Mouse (Mus musculus): ENCODE data around the gene Ccdc183. TPM values are rescaled to one million over a fixed set of nuclear protein-coding genes. Genes with fewer than 3 reads are reported as not detected.

Gene Ccdc183
- polyA plus RNA-seq, 2 experiments, result 0.08 TPM; not detected in 1

- Histone ChIP-seq H3K4me2 (ENCODE audit: low read depth) (no peak overlapping the region), H3K36me3 (replicated peaks; ENCODE audit: control insufficient read depth, insufficient read depth, low read depth) (peaks cover 7% of the 10 kb centered on the region), H3K9me3 (ENCODE audit: control insufficient read depth, low read length) (no peaks in the 10 kb centered on the region), H3K9ac (replicated peaks) (no peak overlapping the region), H3K4me1 (replicated peaks; ENCODE audit: control insufficient read depth in 2 of 2, insufficient read depth in 2 of 2, low read length in 1 of 2) (0 out of 4 replicates have a peak, but pooled peaks cover 0 to 2% of the 10 kb centered on the region in 2 experiments), H3K27me3 (ENCODE audit: control insufficient read depth, insufficient read depth, low read length) (peaks cover 5% of the 10 kb centered on the region), H3K4me3 (ENCODE audit: insufficient read depth in 1 of 2, low read depth in 2 of 2, low read length in 2 of 2) (no peak overlapping the region), H3K27ac (no peak overlapping the region)
- WGBS (ENCODE audit: insufficient replicate concordance), result 70% methylated on average over 3 of the region's 3 CpGs
- DNase-seq (ENCODE audit: low read depth in 3 of 3, low spot score in 3 of 3) (no peak), ATAC-seq (ENCODE audit: insufficient read depth) (no peak)
- TF ChIP-seq CTCF (IDR thresholded peaks at IDR 0.05; ENCODE audit: low read depth) (no peak), EP300 (IDR thresholded peaks at IDR 0.05; ENCODE audit: low read depth) (no peak)
Measured at GRCm38 (mm10) chr2:25585601-25586000, 31.9 kb downstream of the Ccdc183 start.

DNA sequence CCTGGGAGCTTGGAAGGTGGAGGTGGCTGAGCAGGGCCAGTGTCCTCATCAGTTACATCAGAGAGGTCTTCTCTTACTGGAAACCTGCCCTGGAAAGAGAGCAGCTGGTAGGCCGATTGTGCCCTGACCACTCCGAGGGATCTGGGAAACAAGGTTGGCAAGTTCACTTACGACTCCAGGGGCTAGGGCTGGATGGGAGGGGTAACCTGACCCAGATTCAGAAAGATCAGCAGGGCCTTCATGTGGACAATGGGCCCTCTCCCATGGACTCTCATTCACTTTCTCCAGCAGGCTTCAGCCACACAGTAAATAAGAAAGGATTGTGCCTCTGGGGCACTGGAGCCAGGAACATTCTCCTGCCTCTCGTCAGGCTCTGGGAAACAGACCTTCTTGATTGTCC lies 32.6 kb downstream of the Ccdc183 start:
- no peak for TF ChIP-seq EP300 (IDR thresholded peaks at IDR 0.05; ENCODE audit: low read depth)
- no peak for TF ChIP-seq CTCF (IDR thresholded peaks at IDR 0.05; ENCODE audit: low read depth)
- Histone ChIP-seq H3K27ac (no peak overlapping the region), H3K4me1 (replicated peaks; ENCODE audit: control insufficient read depth in 2 of 2, insufficient read depth in 2 of 2, low read length in 1 of 2) (0 out of 4 replicates have a peak, but pooled peaks cover 0 to 2% of the 10 kb centered on the region in 2 experiments), H3K36me3 (replicated peaks; ENCODE audit: control insufficient read depth, insufficient read depth, low read depth) (peaks cover 7% of the 10 kb centered on the region), H3K9me3 (ENCODE audit: control insufficient read depth, low read length) (no peaks in the 10 kb centered on the region), H3K27me3 (ENCODE audit: control insufficient read depth, insufficient read depth, low read length) (peaks cover 13% of the 10 kb centered on the region), H3K4me3 (ENCODE audit: insufficient read depth in 1 of 2, low read depth in 2 of 2, low read length in 2 of 2) (no peak overlapping the region), H3K9ac (replicated peaks) (no peak overlapping the region), H3K4me2 (ENCODE audit: low read depth) (no peak overlapping the region)
- DNase-seq (ENCODE audit: low read depth in 3 of 3, low spot score in 3 of 3) (no peak), ATAC-seq (ENCODE audit: insufficient read depth) (no peak)
- 81% methylated on average over 4 of the region's 4 CpGs for WGBS (ENCODE audit: insufficient replicate concordance)

- DNase-seq (ENCODE audit: low read depth in 3 of 3, low spot score in 3 of 3) (no peak), ATAC-seq (ENCODE audit: insufficient read depth) (no peak)
- H3K27ac ChIP-seq, result no peak overlapping the region
- H3K9me3 ChIP-seq (ENCODE audit: control insufficient read depth, low read length), result no peaks in the 10 kb centered on the region
- no peak overlapping the region for H3K4me2 ChIP-seq (ENCODE audit: low read depth)
- H3K4me3 ChIP-seq (ENCODE audit: insufficient read depth in 1 of 2, low read depth in 2 of 2, low read length in 2 of 2), result no peak overlapping the region
- TF ChIP-seq CTCF (IDR thresholded peaks at IDR 0.05; ENCODE audit: low read depth) (no peak), EP300 (IDR thresholded peaks at IDR 0.05; ENCODE audit: low read depth) (no peak)
- H3K36me3 ChIP-seq (replicated peaks; ENCODE audit: control insufficient read depth, insufficient read depth, low read depth), result peaks cover 7% of the 10 kb centered on the region
- H3K4me1 ChIP-seq (replicated peaks; ENCODE audit: control insufficient read depth in 2 of 2, insufficient read depth in 2 of 2, low read length in 1 of 2), result 0 out of 4 replicates have a peak, but pooled peaks cover 0 to 2% of the 10 kb centered on the region in 2 experiments
- WGBS (ENCODE audit: insufficient replicate concordance), result 80% methylated on average over 3 of the region's 3 CpGs
- H3K27me3 ChIP-seq (ENCODE audit: control insufficient read depth, insufficient read depth, low read length), result peaks cover 20% of the 10 kb centered on the region
- H3K9ac ChIP-seq (replicated peaks), result no peak overlapping the region
Measured at GRCm38 (mm10) chr2:25584152-25584551, 33.3 kb downstream of the Ccdc183 start.

DNA sequence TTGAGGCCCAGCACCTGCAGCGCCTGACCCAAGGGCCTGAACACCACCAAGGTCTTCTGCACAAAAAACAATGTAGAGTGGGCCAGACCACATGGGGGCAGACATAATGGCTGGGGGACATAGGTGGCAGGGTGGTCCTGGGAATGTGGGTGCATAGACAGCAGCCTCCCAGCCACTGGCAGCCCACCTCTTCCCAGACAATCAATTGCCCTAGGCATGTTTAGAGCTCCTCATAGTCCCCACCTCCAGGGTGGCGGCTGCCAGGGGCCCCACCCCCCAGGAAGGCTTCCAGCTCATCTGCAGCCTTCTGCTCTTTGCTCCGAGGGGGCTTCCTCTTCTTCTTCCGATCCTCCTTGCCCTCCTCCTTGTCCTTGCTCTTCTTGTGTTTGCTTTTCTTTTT lies 33.9 kb downstream of the Ccdc183 start:
- DNase-seq (ENCODE audit: low read depth in 3 of 3, low spot score in 3 of 3), result no peak
- 58% methylated on average over 4 of the region's 4 CpGs for WGBS (ENCODE audit: insufficient replicate concordance)

GRCm38 (mm10) chr2:25583120-25583481 lies 34.4 kb downstream of the Ccdc183 start:
- Histone ChIP-seq H3K36me3 (replicated peaks; ENCODE audit: control insufficient read depth, insufficient read depth, low read depth) (peaks cover 7% of the 10 kb centered on the region), H3K4me1 (replicated peaks; ENCODE audit: control insufficient read depth in 2 of 2, insufficient read depth in 2 of 2, low read length in 1 of 2) (0 out of 4 replicates have a peak, but pooled peaks cover 0 to 2% of the 10 kb centered on the region in 2 experiments), H3K27me3 (ENCODE audit: control insufficient read depth, insufficient read depth, low read length) (peaks cover 30% of the 10 kb centered on the region), H3K9me3 (ENCODE audit: control insufficient read depth, low read length) (no peaks in the 10 kb centered on the region), H3K9ac (replicated peaks) (no peak overlapping the region), H3K27ac (no peak overlapping the region), H3K4me3 (ENCODE audit: insufficient read depth in 1 of 2, low read depth in 2 of 2, low read length in 2 of 2) (no peak overlapping the region), H3K4me2 (ENCODE audit: low read depth) (no peak overlapping the region)
- TF ChIP-seq EP300 (IDR thresholded peaks at IDR 0.05; ENCODE audit: low read depth), result no peak
- TF ChIP-seq CTCF (IDR thresholded peaks at IDR 0.05; ENCODE audit: low read depth), result no peak
- ATAC-seq (ENCODE audit: insufficient read depth), result no peak
- DNase-seq (ENCODE audit: low read depth in 3 of 3, low spot score in 3 of 3), result no peak
- 64% methylated on average over 6 of the region's 6 CpGs for WGBS (ENCODE audit: insufficient replicate concordance)

More for the DNA sequence above, 33.9 kb downstream of the Ccdc183 start:
- Histone ChIP-seq H3K36me3 (replicated peaks; ENCODE audit: control insufficient read depth, insufficient read depth, low read depth) (peaks cover 7% of the 10 kb centered on the region), H3K9ac (replicated peaks) (no peak overlapping the region), H3K27ac (no peak overlapping the region), H3K27me3 (ENCODE audit: control insufficient read depth, insufficient read depth, low read length) (peaks cover 26% of the 10 kb centered on the region), H3K4me3 (ENCODE audit: insufficient read depth in 1 of 2, low read depth in 2 of 2, low read length in 2 of 2) (no peak overlapping the region), H3K9me3 (ENCODE audit: control insufficient read depth, low read length) (no peaks in the 10 kb centered on the region), H3K4me1 (replicated peaks; ENCODE audit: control insufficient read depth in 2 of 2, insufficient read depth in 2 of 2, low read length in 1 of 2) (0 out of 4 replicates have a peak, but pooled peaks cover 0 to 2% of the 10 kb centered on the region in 2 experiments), H3K4me2 (ENCODE audit: low read depth) (no peak overlapping the region)
- TF ChIP-seq EP300 (IDR thresholded peaks at IDR 0.05; ENCODE audit: low read depth), result no peak
- TF ChIP-seq CTCF (IDR thresholded peaks at IDR 0.05; ENCODE audit: low read depth), result no peak
- no peak for ATAC-seq (ENCODE audit: insufficient read depth)

All from liver, embryonic 14.5 days (tissue).